Mouse (Mus musculus): ENCODE results near the gene C1qtnf1.

DNA sequence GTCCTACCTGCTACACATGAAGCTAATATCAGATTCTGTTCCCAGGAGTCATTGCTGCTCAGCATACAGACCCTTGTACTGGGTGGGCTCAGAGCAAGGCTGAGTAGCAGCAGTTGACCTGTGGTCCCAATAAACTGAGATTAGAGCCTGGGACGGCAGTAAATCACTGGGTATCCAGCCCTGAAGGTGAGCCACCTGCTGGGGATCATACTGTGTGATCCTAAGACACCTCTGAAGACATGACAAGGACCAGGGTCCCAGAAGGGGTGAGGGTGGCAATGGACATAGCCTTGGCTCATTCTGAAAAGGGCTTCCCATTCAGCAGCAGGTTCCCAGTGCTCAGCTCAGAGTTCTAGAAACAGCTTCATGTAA, 17.9 kb upstream of the C1qtnf1 start:
- no peak for TF ChIP-seq CTCF (IDR thresholded peaks at IDR 0.05; ENCODE audit: extremely low read depth, insufficient read depth, low read length)
- TF ChIP-seq POLR2A (IDR thresholded peaks at IDR 0.05; ENCODE audit: extremely low read depth, insufficient read depth, low read length): no peak
